Mouse (Mus musculus) midbrain, embryonic 12.5 days (tissue): ENCODE results near the gene Frs2. TPM values are rescaled to one million over a fixed set of nuclear protein-coding genes. Genes with fewer than 3 reads are reported as not detected.
"Not testable (repeated sequence)": the region's sequence is repeated elsewhere in the genome, so short reads cannot be mapped to it uniquely, and the experiment has no call there.

ENCODE experiments used
- ATAC-seq: fragments of 200-750 bp; cut with Nextera tagmentation; 2 replicates; pipeline ENCODE4 v1.8.0; 2017; ENCODE audit warnings: low read depth, moderate TSS enrichment, moderate library complexity; ENCODE audit not compliant: low FRiP score
- H3K27ac ChIP-seq: fragments of 300-500 bp; sonication (generic); replicated peaks from 2 replicates; pipeline ENCODE4 v1.5.1; 2016; ENCODE audit warnings: mild to moderate bottlenecking
- H3K27me3 ChIP-seq: fragments of 300-500 bp; sonication (generic); 2 replicates; pipeline ENCODE4 v1.6.1; 2016; ENCODE audit warnings: mild to moderate bottlenecking
- H3K36me3 ChIP-seq: fragments of 300-500 bp; sonication (generic); 2 replicates; pipeline ENCODE4 v1.6.1; 2016
- H3K4me1 ChIP-seq: fragments of 300-500 bp; sonication (generic); 2 replicates; pipeline ENCODE4 v1.6.1; 2016
- H3K4me2 ChIP-seq: fragments of 300-500 bp; sonication (generic); replicated peaks from 2 replicates; pipeline ENCODE4 v1.6.1; 2016; ENCODE audit warnings: mild to moderate bottlenecking, moderate library complexity
- H3K4me3 ChIP-seq: fragments of 300-500 bp; sonication (generic); 2 replicates; pipeline ENCODE4 v1.5.1; 2016; ENCODE audit warnings: mild to moderate bottlenecking
- H3K9ac ChIP-seq: fragments of 300-500 bp; sonication (generic); replicated peaks from 2 replicates; pipeline ENCODE4 v1.6.1; 2016; ENCODE audit warnings: mild to moderate bottlenecking, moderate library complexity
- H3K9me3 ChIP-seq: fragments of 300-500 bp; sonication (generic); 2 replicates; pipeline ENCODE4 v1.6.1; 2016; ENCODE audit warnings: mild to moderate bottlenecking
- WGBS: fragments of 180-500 bp; shearing (Covaris S2); methylation state at CpG from one replicate; pipeline ENCODE4 v1.1.7; 2016; 5-methylcytosine and 5-hydroxymethylcytosine counted together
- polyA plus RNA-seq: library from polyadenylated mRNA; unstranded; fragments of >200 nt; fragmentation: Nextera tagmentation; extraction: Ambion mirVana; gene quantifications from 2 replicates; pipeline ENCODE4 v1.2.1, GENCODE M21; 2016

Gene Frs2
- polyA plus RNA-seq, 1 experiment from 2014 or later = 23.2 TPM

DNA sequence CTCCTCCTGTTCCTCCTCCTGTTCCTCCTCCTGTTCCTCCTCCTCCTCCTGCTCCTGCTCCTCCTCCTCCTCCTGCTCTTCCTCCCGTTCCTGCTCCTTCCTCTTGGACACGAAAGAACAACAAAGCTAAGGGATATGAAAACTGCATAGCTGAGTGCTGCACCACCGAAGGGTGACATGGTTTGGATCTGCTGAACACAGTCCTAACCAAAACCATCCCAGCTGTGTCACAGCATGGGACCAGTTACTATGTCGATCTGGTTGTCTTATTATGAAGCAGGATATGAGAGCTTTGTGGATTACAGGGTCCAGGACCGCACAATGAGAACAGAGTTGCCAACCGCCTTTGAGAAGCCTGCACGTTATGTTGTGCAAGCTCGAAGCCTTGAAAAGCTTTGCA lies 122.2 kb downstream of the Frs2 start:
- Histone ChIP-seq H3K4me3 (no peak overlapping the region), H3K9me3 (no peaks in the 10 kb centered on the region), H3K27me3 (peaks cover 28% of the 10 kb centered on the region), H3K9ac (no peak overlapping the region), H3K4me1 (peaks cover 2% of the 10 kb centered on the region), H3K36me3 (no peaks in the 10 kb centered on the region), H3K4me2 (no peak overlapping the region), H3K27ac (no peak overlapping the region)
- no peak for ATAC-seq
- WGBS = 80% methylated on average over 8 of the region's 8 CpGs

DNA sequence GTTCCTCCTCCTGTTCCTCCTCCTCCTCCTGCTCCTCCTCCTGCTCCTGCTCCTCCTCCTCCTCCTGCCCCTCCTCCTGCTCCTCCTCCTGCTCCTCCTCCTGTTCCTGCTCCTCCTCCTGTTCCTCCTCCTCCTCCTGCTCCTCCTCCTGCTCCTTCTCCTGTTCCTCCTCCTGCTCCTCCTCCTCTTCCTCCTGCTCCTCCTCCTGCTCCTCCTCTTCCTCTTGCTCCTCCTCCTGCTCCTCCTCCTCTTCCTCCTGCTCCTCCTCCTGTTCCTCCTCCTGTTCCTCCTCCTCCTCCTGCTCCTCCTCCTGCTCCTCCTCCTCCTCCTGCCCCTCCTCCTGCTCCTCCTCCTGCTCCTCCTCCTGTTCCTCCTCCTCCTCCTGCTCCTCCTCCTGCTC lies 122.6 kb downstream of the Frs2 start:
- H3K27ac ChIP-seq, ATAC-seq: not testable (repeated sequence)
- H3K27me3 ChIP-seq = peaks cover 31% of the 10 kb centered on the region

DNA sequence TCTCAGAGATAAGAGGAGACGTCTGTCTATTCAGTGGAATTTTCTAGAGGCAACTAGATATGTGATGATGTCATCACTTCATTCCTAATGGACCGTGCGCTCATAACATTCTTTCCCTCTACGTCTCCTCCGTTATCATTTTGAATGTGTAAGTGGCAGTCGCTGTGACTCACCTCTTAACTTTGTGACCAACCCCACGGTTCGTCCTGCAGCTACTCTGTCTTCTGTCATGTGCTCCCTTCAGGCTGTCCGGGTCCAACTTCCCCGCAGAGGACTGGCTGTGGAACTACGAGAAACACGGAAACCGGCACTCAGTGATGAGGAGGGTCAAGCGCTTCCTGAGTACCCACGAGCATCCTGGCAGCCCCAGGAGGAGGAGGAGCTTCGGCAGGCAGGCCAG lies 124.6 kb downstream of the Frs2 start:
- 70% methylated on average over 16 of the region's 16 CpGs for WGBS
- Histone ChIP-seq H3K4me2 (no peak overlapping the region), H3K9ac (no peak overlapping the region), H3K4me3 (no peak overlapping the region), H3K27ac (no peak overlapping the region), H3K9me3 (no peaks in the 10 kb centered on the region), H3K4me1 (peaks cover 8% of the 10 kb centered on the region), H3K36me3 (no peaks in the 10 kb centered on the region), H3K27me3 (peaks cover 31% of the 10 kb centered on the region)
- no peak for ATAC-seq

More for the DNA sequence above, 122.6 kb downstream of the Frs2 start:
- H3K4me3 ChIP-seq, H3K4me1 ChIP-seq, H3K9me3 ChIP-seq, H3K9ac ChIP-seq, H3K36me3 ChIP-seq, H3K4me2 ChIP-seq: not testable (repeated sequence)

DNA sequence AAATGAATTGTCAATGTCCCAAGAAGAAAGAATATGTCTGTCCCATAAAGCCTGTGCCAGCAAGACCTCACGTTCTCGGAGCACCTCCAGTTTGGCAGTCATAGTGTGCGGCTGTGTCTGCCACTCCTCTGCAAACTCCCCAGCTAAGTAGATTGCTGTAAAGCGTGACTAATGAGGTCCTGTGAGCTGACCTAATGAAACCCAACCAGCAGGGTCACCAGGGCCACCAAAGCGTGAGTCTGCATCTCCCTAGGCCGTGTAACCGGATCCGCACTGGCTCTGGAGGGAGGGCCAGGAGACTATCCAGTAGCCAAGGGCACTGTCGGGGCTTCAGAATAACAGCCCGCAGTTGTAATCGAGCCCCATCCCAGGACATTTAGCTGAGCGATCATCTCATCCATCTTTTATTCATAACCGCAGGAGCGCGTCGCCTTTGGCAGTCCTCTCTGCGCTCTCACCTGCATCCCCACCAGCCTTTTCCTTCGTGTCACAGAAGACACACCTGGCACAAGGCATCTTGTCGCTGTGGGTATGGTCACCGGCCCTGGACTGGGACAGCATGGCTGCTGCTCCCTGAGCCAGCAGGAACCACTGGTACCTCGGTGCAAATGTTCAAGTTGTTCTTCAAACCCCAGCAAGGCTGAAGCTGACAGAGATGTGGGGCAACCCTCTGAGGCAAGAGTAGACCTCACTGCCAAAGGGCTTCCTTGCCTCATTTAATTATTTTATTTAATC lies 127.1 kb downstream of the Frs2 start:
- no peak overlapping the region for H3K9ac ChIP-seq
- peaks cover 17% of the 10 kb centered on the region for H3K4me1 ChIP-seq
- 0 out of 2 replicates have a peak overlapping the region, but pooled peaks have one; percentile 11 for H3K4me2 ChIP-seq
- whole genome bisulfite sequencing = 21% methylated on average over 21 of the region's 21 CpGs
- no peaks in the 10 kb centered on the region for H3K36me3 ChIP-seq
- no peak overlapping the region for H3K27ac ChIP-seq
- peak; percentile 70 for ATAC-seq
- H3K9me3 ChIP-seq = no peaks in the 10 kb centered on the region
- peaks cover 31% of the 10 kb centered on the region for H3K27me3 ChIP-seq
- no peak overlapping the region for H3K4me3 ChIP-seq

Other genes with a start within 250 kb of the Frs2 start
- gene Rab3ip, start 197.8 kb downstream of the Frs2 start, polyA plus RNA-seq = 41.7 and 45.2 TPM in 2 replicates
- not detected in 2 replicates for gene Gm10271, start 175.9 kb downstream of the Frs2 start, polyA plus RNA-seq
- gene Best3, start 162.2 kb downstream of the Frs2 start, polyA plus RNA-seq = 0.10 TPM in 2 replicates
- gene Lrrc10, start 103.2 kb downstream of the Frs2 start, polyA plus RNA-seq = not detected in 2 replicates
- gene Cct2, start 84.7 kb downstream of the Frs2 start, polyA plus RNA-seq = 252 and 253 TPM in 2 replicates
- gene Yeats4, start 76.0 kb upstream of the Frs2 start, polyA plus RNA-seq = 147 and 162 TPM in 2 replicates
- not detected in 2 replicates for gene 9530003J23Rik, start 90.2 kb upstream of the Frs2 start, polyA plus RNA-seq
- 15.6 and 18.9 TPM in 2 replicates for gene Lyz2, start 133.8 kb upstream of the Frs2 start, polyA plus RNA-seq
- gene Lyz1, start 144.3 kb upstream of the Frs2 start, polyA plus RNA-seq = not detected in 2 replicates
- 265 and 279 TPM in 2 replicates for gene Cpsf6, start 231.5 kb upstream of the Frs2 start, polyA plus RNA-seq